Mouse (Mus musculus) adrenal gland, postnatal 25 days (tissue): ENCODE results near the gene Ctnna3. TPM values are rescaled to one million over a fixed set of nuclear protein-coding genes. Genes with fewer than 3 reads are reported as not detected.
A peak's percentile ranks its signal among the peaks of the same experiment; 100 is the strongest.
"Not testable (repeated sequence)": the region's sequence is repeated elsewhere in the genome, so short reads cannot be mapped to it uniquely, and the experiment has no call there.

ENCODE experiments used
- DNase-seq: peaks from one replicate; pipeline ENCODE4 v3.0.0; 2021; ENCODE audit warnings: mixed read lengths
- long read RNA-seq: library from polyadenylated mRNA; stranded (forward); transcript quantifications from one replicate; pipeline ENCODE4 v2.0.0, GENCODE M21; 2021
- total RNA-seq: library from RNA; stranded (reverse); gene quantifications from 2 replicates; pipeline ENCODE4 v1.2.3, GENCODE M21; 2021

Ctnna3 gene
- 0.71 and 1.2 TPM in 2 replicates for total RNA-seq
- long read RNA-seq, result 0 reads

DNA sequence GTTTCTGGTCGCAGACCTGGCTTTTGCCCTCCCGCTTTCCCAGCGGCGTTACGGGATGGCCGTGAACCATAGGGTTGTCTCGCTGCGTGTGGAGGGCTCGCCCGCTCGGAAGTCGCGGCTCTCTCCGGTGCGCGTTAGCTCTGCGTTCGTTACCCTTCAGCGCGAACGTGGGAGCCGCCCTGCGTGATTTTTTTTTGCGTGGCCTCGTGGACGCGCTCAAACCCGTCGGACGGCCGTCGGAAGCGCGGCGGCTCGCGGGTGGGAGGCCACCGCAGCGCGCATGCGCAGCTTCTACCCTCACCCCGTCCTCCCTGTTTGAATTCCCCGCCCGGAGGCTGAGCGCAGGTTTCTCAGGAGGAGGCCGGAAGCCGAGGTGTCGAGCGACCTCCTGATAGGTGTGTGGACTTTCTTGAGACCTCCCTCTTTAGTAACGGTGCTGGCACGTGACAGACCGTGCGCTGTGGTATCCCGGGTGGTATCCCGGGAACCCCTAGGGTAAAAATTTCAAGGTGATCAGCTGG lies at the start of gene Ctnna3:
Gene Ctnna3 (plus strand): TSS at position 314 of the 521 bp plus-strand sequence.
- peak; percentile 89 for DNase-seq

DNA sequence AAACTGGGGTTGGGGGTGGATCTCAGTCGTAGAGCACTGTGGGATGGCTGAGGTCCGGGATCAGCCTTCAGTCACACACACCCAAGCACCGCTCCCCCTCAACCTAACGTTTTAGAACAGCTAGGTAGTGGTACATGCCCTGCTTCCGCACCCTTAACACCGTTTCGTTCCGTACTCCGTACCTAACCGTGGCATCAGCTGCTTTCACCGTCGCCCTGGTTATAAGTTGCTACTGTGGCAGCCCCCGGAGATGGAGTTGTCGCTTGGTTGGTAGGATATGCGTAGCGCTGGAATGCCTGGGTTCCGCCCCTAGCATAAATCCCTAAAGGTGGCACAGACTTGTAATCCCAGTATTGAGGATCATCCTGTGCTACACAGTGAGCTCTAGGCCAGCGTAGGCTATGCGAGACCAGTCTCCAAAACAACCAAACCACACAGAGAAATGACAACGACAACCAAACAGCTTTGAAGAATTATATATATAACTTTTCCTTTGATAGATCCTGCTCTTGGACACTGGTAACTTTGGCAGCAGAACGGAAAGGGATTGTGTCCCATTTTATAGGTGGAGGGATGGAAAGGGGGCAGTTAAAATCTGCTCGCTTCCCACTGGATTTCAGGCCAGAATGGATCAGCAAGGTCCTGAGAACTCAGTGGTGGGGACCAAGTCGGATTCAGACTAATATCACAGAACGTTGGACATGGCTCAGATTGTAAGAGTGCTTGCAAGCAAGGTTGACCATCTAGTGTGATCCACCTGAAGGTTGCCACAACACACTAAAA lies 48.2 kb upstream of the Ctnna3 start, which contains the start of gene Sirt1:
Gene Sirt1 (minus strand): TSS at position 207 of the 783 bp plus-strand sequence.
- no peak for DNase-seq

DNA sequence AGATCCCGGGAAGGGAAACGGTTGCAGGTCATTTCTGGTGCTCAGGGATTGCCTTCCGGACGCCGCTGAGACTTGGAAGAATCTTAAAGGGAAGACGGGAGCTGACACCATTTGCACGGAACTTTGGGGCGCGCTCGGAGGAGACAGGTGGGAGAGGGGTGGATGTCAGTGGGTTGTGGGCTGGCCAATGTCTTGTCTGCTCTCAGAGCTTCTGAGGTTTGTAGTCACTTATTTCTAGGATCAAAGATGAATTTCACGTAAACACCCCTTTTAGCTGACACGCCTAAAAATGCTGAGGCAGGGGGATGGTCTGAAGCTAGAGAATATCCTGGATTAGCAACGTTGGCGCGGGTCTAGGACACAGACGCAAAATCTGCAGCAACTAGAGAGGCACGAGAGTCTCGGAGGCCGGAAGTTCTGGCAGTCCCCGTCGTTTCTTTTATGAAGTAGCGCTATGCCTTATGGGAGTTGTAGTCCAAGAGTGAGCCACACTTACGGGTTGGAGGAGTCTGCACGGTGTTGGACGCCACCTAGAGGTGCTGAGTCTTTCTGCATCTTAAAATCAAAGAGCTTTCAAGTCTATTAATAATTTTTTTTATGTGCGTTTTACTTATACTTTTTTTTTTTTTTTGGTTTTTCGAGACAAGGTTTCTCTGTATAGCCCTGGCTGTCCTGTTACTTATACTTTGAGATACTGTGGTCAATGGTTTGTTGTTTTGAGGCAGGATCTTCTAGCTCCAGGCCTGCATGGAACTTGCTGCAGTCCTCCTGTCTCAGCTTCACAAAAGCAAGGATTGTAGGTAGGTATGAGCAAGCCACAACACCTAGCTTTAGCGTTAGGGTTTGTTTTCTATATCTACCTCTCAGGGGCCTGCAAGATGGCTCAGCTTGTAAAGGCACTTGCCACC lies 47.3 kb upstream of the Ctnna3 start, which contains the start of gene Dnajc12:
Gene Dnajc12 (plus strand): TSS at position 72 of the 908 bp plus-strand sequence.
- peak; percentile 63 for DNase-seq

DNA sequence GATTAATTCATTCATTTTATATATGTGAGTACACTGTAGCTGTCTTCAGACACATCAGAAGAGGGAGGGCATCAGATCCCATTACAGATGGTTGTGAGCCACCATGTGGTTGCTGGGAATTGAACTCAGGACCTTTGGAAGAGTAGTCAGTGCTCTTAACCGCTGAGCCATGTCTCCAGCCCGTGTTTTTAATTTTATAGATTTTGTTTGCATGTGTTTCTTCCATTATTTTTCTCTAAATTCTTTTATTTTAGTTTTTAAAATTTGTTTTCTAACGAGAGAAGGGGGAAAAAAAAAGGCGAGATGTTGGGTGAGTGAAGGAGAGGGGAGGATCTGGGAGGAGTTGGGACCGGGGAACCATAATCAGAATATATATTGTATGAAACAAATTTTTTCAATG lies 44.0 kb upstream of the Ctnna3 start:
- DNase-seq, result not testable (repeated sequence)

DNA sequence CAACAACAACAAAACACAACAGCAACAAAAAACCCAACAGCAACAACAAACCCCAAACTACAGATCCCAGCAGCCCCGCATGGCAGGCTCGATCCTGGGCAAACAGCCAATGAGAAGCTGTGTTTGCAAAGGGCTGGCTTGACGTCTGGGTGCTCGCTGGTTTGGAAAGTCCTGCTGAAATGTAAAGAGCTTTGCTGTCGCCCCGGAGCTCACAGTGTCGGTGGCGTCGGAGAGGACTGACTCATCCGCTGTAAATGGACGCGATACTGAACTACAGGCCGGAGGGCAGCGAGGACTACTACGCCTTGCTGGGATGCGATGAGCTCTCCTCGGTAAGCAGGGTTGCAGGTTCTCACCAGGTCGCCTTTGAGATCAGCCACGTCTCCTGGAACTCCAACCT lies 43.5 kb upstream of the Ctnna3 start:
- peak; percentile 81 for DNase-seq

DNA sequence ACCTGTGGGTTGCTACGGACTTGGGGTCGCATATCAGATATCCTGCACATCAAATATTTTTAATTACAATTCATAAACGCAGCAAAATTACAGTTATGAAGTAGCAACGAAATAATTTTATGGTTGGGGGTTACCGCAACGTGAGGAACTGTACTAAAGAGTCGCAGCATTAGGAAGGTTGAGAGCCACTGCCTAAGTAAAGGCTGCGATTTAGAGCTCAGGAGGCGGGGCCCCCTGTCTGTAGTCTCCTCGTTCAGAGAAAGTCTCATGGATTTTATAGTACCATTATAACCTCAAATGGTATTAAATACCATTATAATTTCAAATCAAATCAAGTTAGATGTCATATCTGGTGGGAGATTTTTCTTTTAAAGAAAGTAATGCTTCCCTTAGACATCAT lies 42.9 kb upstream of the Ctnna3 start:
- DNase-seq, result no peak

DNA sequence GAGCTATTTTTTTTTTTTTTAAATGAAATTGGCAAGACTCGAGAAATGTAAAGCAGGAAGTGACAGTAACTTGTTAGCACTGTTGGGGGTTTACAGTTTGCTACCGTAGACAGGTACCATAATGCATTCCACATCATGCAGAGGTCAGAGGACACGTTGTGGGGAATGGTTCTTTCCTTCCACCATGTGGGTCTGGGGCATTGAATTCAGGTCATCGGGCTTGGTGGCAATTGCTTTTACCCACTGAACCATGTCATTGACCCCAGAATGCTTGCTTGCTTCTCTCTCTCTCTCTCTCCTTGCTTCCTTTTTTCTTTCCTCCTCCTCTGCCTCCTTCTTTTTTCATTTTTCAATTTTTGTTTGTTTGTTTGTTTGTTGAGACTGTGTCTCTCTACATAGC lies 41.0 kb upstream of the Ctnna3 start:
- no peak for DNase-seq

DNA sequence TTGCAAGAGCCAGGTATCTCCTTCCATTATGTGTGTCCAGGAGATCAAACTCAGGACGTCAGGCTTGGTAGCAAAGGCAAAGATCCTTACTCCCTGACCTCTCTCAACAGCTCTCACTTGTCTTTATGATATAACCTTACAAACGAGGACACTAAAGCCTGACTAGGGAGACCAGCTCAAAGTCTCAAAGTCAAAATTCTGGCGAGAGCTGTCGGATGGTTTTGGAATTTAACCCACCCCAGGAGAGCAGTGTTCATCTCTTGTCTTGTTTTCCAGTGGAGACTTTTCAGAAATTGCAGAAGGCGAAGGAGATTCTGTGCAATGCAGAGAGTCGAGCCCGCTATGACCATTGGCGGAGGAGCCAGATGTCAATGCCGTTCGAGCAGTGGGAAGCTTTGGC lies 32.9 kb upstream of the Ctnna3 start:
- no peak for DNase-seq

DNA sequence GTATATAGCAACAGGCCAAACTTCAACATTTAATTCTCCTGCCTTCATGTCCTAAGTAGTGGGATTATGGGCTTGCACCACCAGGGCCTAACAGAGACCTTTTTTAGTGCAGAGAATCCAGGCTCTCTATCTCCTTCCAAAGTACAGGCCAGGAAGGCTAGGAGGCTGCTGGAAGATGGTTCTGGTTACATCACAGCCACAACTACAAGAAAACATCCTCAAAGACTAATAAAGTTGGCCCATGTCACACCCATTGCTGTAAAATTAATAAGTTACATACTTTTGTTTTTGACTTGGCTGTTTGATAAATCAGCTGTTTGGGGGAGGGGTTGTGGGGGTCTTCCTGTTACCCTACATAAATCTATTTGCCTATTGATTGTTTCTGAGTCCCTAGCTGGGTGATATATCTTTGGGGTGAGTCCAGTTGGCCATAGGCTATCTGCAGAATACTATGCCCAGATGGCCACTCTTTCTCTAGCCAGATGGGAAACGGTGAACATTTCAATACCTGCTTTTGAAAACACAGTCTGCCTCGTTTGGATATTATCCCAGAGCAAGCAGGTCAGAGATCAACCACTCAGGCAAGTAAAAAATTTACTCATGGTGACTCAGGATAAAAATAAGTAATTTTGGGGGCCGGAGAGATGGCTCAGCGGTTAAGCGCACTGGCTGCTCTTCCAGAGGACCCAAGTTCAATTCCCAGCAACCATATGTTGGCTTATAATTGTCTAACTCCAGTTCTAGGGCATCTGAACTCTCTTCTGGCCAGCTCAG lies 27.0 kb upstream of the Ctnna3 start:
- DNase-seq, result no peak

DNA sequence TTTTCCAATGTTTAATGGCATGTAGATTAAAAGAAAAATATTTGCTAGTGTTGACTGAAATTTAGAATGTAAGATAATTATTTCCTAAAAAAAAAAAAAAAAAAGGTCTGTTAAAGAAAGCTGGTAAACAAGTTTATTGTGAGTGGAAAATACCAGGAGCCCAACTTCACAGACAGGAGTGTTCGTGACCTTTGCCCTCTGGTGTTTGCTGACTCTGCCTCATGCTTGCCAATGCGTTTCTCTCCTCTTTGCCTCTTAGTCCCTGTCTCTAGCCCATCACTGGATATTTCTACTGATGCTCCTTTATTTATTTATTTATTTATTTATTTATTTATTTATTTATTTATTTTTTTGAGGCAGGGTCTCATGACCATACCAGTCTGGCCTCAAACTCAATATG lies 26.3 kb upstream of the Ctnna3 start:
- DNase-seq, result no peak

DNA sequence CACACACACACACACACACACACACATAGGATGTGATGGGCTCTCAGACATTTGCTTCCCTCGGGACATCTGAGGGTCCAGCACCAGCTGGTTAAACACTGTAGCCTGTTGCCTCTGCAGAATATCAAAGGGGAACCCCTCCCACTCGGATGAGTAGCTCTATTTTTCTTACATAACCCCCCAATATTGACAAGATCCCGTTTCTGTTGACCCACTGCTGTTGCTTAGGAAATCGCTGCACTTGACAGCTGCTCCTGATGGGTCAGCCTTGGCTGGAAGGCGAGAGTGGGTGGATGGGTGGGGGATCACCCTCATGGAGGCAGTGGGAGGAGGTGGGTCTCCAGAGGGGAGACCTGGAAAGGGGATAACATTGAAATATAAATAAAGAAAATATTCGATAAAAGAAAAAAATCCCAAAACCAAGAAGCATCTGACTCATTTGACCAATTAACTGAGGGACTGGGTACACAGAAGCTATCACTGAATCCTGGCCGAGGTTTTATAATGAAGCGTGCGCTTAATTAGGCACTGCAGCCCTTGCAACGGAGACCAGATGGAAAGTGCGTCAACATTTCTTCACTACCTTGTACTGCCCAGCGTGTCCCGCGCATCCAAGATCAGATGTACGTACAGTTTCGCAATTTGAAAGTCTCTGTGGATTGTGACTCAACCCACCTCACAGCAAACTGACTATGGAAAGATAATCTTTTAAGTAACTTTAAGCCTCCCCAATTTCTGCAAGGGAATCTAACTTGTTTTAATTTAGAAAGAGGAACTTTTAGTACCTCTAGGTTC lies 19.5 kb upstream of the Ctnna3 start:
- no peak for DNase-seq

DNA sequence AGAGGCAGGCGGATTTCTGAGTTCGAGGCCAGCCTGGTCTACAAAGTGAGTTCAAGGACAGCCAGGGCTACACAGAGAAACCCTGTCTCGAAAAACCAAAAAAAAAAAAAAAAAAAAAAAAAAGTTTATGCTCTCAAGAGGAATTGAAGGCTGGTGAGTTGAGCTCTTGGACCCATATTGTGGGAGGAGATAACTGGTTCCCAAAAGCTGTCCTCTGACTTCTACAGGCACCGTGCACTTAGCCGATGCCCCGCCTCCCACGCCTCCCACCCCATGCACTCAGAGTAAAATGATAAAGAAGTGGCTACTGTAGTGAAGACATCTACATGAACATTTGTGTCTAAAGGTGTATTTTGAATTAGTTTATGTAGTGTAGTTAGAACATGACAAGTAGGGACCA lies 18.2 kb upstream of the Ctnna3 start:
- not testable (repeated sequence) for DNase-seq

DNA sequence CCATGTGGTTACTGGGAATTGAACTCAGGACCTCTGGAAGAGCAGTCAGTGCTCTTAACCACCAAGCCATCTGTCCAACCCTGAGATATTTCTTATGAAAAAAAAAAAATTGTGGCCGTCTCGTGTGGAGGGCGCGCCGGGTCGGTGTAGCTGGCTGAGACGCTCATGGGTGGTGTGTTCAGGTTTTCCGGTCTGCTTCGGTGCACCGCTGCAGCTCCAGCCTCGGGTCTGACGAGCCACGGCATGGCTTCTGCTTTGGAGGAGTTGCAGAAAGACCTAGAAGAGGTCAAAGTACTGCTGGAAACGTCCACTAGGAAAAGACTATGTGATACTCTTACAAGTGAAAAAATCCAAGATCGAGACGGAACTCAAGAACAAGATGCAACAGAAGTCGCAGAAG lies 17.1 kb upstream of the Ctnna3 start:
- DNase-seq, result no peak

DNA sequence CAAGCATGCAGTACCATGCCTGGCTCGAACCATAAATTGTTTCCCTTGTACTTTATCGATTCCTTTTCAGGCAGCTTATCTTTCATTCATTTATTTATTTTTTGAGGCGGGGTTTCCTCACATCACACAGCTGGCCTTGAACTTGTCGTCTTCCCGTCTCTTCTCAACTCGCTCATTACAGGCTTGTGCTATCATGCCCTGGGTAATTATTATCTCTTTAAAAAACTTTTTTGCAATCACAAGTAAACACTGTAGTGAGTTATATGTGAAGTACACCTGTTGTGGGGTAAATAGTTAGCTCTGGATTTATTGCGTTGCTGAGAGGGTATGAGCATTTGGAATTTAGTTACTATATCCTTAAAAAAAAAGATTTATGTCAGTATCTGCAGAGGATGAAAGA lies 14.6 kb upstream of the Ctnna3 start:
- no peak for DNase-seq

DNA sequence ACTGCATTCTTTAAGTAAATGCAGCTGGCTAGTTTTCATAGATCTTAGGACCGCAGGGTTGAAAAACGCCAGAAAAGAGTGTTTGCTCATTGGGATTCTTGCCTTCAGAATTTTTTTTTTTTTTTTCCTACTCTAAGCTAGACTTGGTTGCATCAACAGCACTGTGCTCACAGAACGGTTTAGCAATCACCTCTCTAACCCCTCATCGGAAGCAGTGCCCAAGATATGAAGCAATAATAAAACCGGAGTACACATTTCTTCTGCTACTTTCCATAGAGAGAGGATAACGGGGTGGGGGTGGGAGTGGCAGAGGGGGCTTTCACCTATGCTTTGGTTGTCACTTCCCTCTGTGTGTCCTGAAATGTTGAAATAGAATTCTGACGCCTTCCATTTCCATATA lies 14.0 kb upstream of the Ctnna3 start:
- DNase-seq, result no peak

DNA sequence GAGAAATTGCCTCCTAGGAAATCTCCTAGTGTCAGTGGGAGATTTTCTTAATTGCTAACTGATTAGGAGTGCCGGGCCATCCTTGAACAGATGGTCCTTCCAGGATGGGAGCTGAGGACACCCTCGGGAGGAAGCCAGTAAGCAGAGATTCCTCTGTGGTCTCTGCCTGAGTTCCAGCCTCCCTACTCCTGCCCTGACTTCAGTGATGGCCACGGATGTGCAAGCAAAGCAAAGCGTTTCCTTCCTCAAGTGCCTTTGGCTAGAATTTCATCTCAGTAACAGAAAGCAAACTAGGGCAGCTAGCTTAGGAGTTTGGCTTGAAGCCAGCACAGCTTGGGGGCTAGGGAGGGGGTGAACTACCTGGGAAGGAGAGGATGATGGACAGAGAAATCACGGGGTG lies 12.8 kb upstream of the Ctnna3 start:
- no peak for DNase-seq

DNA sequence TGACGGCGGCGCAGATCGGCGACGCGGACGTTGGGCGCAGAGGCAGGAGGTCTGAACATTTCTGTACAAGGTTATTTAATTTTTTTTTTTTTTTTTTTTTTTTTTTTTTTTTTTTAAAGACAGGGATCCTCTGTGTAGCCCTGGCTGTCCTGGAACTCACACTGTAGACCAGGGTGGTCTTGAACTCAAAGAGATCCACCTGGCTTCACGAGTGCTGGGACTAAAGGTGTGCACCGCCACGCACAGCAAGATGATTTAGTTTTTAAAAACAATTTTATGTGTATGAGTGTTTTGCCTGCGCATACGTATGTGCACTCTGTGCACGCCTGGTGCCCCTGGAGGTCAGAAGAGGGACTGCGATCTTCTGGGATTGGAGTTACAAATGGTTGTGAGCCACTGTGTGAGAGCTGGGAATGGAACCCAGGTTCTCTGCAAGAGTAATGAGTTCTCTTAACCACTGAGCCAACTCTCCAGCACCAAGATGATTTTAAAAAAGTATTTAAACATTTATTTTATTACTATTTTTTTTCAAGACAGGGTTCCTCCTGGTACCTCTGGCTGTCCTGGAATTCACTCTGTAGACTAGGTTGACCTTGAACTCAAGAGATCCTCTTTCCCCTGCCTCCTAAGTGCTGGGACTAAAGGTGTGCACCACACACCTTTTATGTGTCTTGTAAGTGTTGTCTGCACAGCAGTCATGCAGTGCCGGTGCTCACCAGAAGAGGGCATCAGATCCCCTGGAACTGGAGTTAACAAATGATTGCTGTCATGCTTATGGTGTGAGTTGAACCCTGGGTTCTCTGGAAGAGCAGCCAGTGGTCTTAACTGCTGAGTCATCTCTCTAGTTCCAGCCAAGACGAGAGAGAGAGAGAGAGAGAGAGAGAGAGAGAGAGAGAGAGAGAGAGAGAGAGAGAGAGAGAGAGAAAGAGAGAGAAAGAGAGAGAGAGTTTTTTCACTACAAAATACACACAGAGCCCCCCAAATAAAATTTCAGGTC lies 7.9 kb upstream of the Ctnna3 start, which contains the start of gene Gm7075:
Gene Gm7075 (minus strand): TSS at position 51 of the 997 bp plus-strand sequence.
- peak; percentile 63 for DNase-seq

DNA sequence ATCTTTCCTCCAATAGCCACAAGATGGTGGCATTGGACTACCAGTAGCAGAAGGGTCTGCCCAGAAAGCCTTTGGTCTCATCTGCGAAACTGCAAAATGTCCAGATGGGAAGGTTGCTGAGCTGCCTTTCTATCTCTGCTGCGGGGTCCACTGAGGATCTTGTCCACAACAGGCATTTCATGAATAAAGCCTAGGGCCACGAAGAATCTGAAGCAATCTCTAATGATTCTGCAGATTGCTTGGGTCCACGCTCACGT lies 7.2 kb upstream of the Ctnna3 start:
- no peak for DNase-seq

DNA sequence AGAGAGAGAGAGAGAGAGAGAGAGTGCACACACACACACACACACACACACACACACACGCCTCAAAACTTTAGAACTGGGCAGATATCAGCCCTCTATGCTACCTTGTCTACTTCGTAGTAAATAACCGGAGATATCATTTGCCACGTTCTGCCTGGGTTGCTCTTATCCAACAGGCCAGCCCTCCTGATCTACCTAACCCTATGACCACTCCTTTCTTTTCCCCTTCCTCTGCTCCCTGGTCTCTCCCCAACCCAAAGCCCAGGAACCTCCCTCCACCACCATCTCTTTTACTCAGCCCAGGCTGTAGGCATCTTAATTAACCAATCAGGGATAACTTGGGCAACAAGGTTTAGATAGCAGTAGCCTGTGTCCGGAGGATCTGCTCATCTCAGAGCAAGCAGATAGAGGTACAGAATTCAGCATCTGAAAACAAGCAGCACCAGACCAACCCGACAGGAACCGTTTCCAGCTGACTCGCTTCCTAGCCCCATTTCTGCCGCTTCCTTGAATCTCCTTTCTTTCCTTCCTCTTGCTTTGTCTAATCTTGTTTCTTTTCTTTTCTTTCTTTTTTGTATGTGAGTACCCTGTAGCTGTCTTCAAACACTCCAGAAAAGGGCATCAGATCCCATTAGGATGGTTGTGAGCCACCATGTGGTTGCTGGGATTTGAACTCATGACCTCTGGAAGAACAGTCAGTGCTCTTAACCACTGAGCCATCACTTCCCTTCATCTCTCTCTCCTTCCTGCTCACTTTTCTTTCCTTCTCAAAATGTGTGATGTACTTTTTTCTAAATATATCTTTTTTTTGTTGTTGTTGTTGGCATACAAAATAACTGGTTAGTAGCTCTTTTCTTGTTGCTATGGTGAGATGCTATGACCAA lies 6.1 kb upstream of the Ctnna3 start:
- no peak for DNase-seq
